ENCODE assay signal across 8 mouse cellular contexts in the genomic region with DNA sequence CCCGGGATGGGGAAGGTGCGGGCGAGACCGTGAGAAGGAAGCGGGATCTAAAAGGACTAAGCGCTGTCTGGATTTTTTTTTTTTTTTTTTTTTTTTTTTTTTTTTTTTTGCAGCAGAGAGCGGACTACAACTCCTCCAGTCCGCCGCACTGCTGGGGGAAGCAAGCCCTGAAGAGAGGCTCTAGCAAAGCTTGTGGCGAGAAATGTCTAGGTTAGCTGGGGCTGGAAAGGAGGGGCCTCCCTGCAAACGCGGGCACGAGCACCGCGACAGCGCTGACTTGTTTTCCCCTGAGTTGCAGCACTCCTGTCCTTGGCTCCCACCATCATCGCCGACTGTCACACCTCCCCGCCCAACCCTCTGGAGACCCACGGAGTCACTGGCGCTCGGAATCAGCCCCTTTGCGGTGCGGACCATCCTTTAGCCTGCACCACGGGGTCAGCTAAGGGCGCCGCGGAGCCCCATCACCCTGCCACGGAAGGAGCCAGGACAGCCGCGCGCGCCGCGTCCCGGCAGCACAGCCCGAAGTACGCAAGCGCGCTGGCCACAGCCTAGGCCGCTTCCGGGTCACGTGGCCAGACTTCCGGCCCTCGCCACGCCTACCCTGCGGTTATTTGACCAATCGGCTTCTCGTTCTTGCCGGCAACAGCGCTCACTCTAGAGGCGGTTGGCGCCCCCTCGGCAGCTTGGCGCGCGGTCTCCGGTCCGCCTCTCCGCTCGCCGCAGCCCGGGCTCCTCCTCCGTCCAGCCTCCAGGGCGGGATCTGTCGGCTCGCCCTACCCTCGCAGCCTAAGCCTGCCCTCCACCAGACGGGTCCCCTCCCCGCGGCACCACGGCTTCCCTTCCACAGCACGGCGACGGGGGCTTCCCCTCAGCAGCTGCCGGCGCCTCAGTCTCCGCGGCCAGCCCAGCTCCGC. TPM values are rescaled to one million over a fixed set of nuclear protein-coding genes. Genes with fewer than 3 reads are reported as not detected.
DNase-seq lines count a peak whose midpoint lies in the region; ATAC-seq lines count a peak whose summit lies in the region.

A gene (plus strand): TSS at position 681 of the 914 bp plus-strand sequence.

- ATAC-seq in hematopoietic stem cell, adult 5-6 weeks (replicated peaks in 1 of 2; ENCODE audit: insufficient read depth in 1 of 2, low FRiP score in 2 of 2, low TSS enrichment in 1 of 2, low read depth in 1 of 2, poor library complexity in 2 of 2, severe bottlenecking in 2 of 2): peak; percentile 97
- ATAC-seq in lung, embryonic 16.5 days (ENCODE audit: low read depth): peak; percentile 100

- H3K9me3 ChIP-seq in lung, embryonic 16.5 days (ENCODE audit: control insufficient read depth, low read length): no peaks in the 10 kb centered on the region

- peak; percentile 88 for DNase-seq in MEL-GATA-1-ER (ENCODE audit: extremely low read depth, low read depth)
- DNase-seq in cerebellum, adult 8-10 months: peak; percentile 90
- peak; percentile 88 for DNase-seq in forelimb bud, embryonic 11.5 days (ENCODE audit: low read depth, low spot score)
- DNase-seq in layer of hippocampus, adult 9-10 months (ENCODE audit: low spot score): peak; percentile 63
- DNase-seq in ovary, postnatal 10 days (ENCODE audit: low spot score): peak; percentile 68
- DNase-seq in thymus, postnatal 10 days (ENCODE audit: low spot score in 2 of 2): peak; percentile 90 to 91

- H3K36me3 ChIP-seq in lung, embryonic 16.5 days (ENCODE audit: control insufficient read depth, insufficient read depth, low read length): no peaks in the 10 kb centered on the region

- peak within 1 kb of the TSS; percentile 67 for H3K4me3 ChIP-seq in lung, embryonic 16.5 days (ENCODE audit: low read length)

- H3K4me1 ChIP-seq in lung, embryonic 16.5 days (replicated peaks; ENCODE audit: control insufficient read depth, insufficient read depth, low read length): no peaks in the 10 kb centered on the region

- no peaks in the 10 kb centered on the region for H3K27me3 ChIP-seq in lung, embryonic 16.5 days (ENCODE audit: control insufficient read depth, insufficient read depth, low read depth, low read length)

- H3K9ac ChIP-seq in lung, embryonic 16.5 days (ENCODE audit: low read length): peak within 1 kb of the TSS; percentile 75

- WGBS in lung, embryonic 16.5 days: 7% methylated on average over 56 of the region's 80 CpGs

- H3K4me2 ChIP-seq in lung, embryonic 16.5 days (ENCODE audit: low read depth, low read length): peak within 1 kb of the TSS; percentile 65

- peak within 1 kb of the TSS; percentile 59 for H3K27ac ChIP-seq in lung, embryonic 16.5 days (ENCODE audit: low read length)

RNA-seq across cellular contexts. Expression of the gene that starts here (rescaled TPM):
- 13.8 and 24.0 TPM in 2 replicates for total RNA-seq in hematopoietic stem cell, adult 5-6 weeks (2017)
- 25.5 and 27.5 TPM in 2 replicates for polyA plus RNA-seq in lung, embryonic 16.5 days (2015; fragmentation: Nextera tagmentation; extraction: Ambion mirVana)

Comparison
In these comparisons a context has a peak if more than half of its experiments do, and no peak if none do; other contexts are left out.
1. Peak in every context shown above with its lines: DNase-seq, ATAC-seq, H3K4me3 ChIP-seq and H3K27ac ChIP-seq.